Mouse (Mus musculus) cerebellum, adult 2 months (tissue): Measurements from ENCODE around the gene Fam198b.

Experiments
- CTCF ChIP-seq: fragments of 200-500 bp; IDR thresholded peaks from 2 replicates; pipeline ENCODE4 v1.5.1; 2011; ENCODE audit warnings: low read depth, mild to moderate bottlenecking, control low read depth, low read length, moderate library complexity, borderline replicate concordance; ENCODE audit not compliant: insufficient read depth
- POLR2A ChIP-seq: fragments of 200-500 bp; IDR thresholded peaks from 2 replicates; pipeline ENCODE4 v1.6.1; 2011; ENCODE audit warnings: low read length, control low read depth, borderline replicate concordance; ENCODE audit not compliant: insufficient read depth

GRCm38 (mm10) chr3:79968426-79968825 lies 84.1 kb downstream of the Fam198b start:
- no peak for TF ChIP-seq POLR2A
- no peak for TF ChIP-seq CTCF
